Mouse (Mus musculus) CD4-positive, CD25-positive, alpha-beta regulatory T cell, adult 4 months (primary cell): ENCODE data around the gene Olfr1198. TPM values are rescaled to one million over a fixed set of nuclear protein-coding genes. Genes with fewer than 3 reads are reported as not detected.

Experiments used
- ATAC-seq: one replicate; pipeline ENCODE4 v1.8.0; 2017
- polyA plus RNA-seq, 2 experiments: library from polyadenylated mRNA; unstranded; fragments of 100-300 nt; shearing (Covaris generic); gene quantifications; one replicate each; pipeline ENCODE4 v1.2.1; 2017

The Olfr1198 gene
- under 1 TPM in 1 of 2 experiments, not detected in 1; 0.09 TPM for polyA plus RNA-seq

GRCm38 (mm10) chr2:88751270-88751669 lies at the start of gene Olfr1198:
Gene Olfr1198 (minus strand): TSS chr2:88751370.
- no peak for ATAC-seq

- no peak for ATAC-seq
These were observed 41.6 kb upstream of the Olfr1198 start, which contains the start of gene Olfr1201 for GRCm38 (mm10) chr2:88792736-88793135. Gene Olfr1201 (plus strand): TSS chr2:88793036.

DNA sequence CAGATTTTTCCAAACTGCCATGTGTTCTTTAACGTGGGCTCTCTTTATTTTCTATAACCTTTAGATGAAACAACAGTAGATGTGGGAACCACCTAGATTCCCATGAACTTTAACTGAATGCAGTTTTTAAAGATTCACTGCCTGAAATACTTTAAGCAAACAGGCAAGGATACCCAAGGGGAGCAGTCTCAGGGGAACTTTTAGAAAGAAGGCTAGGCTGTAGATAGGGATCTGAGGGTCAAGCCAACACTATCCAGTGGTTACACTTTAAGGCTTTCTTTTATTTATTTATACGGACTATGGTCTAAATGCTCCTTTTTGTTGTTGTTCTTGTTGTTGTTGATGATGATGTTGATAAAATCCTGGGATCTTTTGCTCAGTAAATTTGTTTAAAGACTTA lies 19.2 kb upstream of the Olfr1198 start, which contains the start of gene Olfr1200:
Gene Olfr1200, minus strand, starts transcription at position 101 of the 400 bp plus-strand sequence.
- ATAC-seq: no peak

DNA sequence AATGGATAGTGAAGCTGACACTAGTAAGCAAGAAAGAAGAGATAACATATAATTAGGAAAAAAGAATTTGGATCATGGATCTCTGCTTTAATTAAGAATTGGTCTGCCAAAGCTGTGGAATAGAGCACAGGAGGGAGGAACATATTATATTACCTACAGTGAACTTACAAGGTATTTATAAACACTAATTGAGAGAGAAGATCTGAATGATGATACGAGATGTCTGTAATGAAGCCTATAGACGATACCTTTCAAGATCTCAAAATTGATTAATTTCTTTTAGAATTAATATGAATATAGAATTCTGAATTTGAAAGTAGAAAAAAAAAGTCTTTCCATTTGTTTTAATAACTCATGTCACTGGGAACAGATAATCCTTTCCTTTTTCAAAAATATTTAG lies 9.2 kb upstream of the Olfr1198 start, which contains the start of gene Olfr1199:
Gene Olfr1199, minus strand, starts transcription at position 101 of the 400 bp plus-strand sequence.
- no peak for ATAC-seq

- ATAC-seq: no peak
These were observed 7.8 kb downstream of the Olfr1198 start for GRCm38 (mm10) chr2:88743379-88743778.

GRCm38 (mm10) chr2:88732266-88732665 lies 18.9 kb downstream of the Olfr1198 start, which contains the start of gene Olfr1197:
Gene Olfr1197 (minus strand): TSS chr2:88732366.
- no peak for ATAC-seq

DNA sequence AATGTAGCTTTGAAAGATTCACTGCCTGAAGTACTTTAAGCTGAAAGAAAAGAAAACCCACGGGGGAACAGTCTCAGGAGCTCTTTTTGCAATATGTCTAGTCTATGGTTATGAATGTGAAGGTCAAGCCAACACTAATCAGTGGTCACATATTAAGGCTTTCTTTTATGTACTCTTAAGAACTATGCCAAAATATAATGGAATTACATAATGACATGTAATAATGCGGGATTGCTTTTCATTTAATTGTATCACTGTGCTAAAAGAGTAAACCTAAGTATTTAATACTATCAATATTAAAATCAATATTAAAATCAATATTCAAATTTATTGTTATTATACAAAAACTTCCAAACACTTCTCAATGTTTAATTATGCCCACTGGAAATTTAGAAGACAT lies 46.7 kb downstream of the Olfr1198 start, which contains the start of gene Olfr1196:
Gene Olfr1196, minus strand, starts transcription at position 101 of the 400 bp plus-strand sequence.
- ATAC-seq: no peak

Other genes with a start within 250 kb of the Olfr1198 start
- gene Olfr1186, start 232.8 kb downstream of the Olfr1198 start, polyA plus RNA-seq: not detected
- not detected for gene Olfr1188, start 194.4 kb downstream of the Olfr1198 start, polyA plus RNA-seq
- not detected for gene Olfr1189, start 164.9 kb downstream of the Olfr1198 start, polyA plus RNA-seq
- gene Olfr1191-ps1, start 110.8 kb downstream of the Olfr1198 start, polyA plus RNA-seq: not detected
- under 1 TPM; 0.15 to 0.16 TPM for gene Olfr1192-ps1, start 102.9 kb downstream of the Olfr1198 start, polyA plus RNA-seq
- gene Olfr1193, start 75.7 kb downstream of the Olfr1198 start, polyA plus RNA-seq: not detected
- gene Olfr1195, start 62.2 kb downstream of the Olfr1198 start, polyA plus RNA-seq: under 1 TPM in 1 of 2 experiments, not detected in 1; 0.12 TPM
- gene Olfr1196, start 46.8 kb downstream of the Olfr1198 start, polyA plus RNA-seq: not detected
- under 1 TPM in 1 of 2 experiments, not detected in 1; 0.20 TPM for gene Olfr1197, start 19.0 kb downstream of the Olfr1198 start, polyA plus RNA-seq
- not detected for gene Olfr1199, start 9.1 kb upstream of the Olfr1198 start, polyA plus RNA-seq
- under 1 TPM in 1 of 2 experiments, not detected in 1; 0.11 TPM for gene Olfr1200, start 19.1 kb upstream of the Olfr1198 start, polyA plus RNA-seq
- gene Olfr1201, start 41.7 kb upstream of the Olfr1198 start, polyA plus RNA-seq: not detected
- not detected for gene Olfr1202, start 63.1 kb upstream of the Olfr1198 start, polyA plus RNA-seq
- gene Olfr1205, start 78.4 kb upstream of the Olfr1198 start, polyA plus RNA-seq: not detected
- not detected for gene Olfr1204, start 97.9 kb upstream of the Olfr1198 start, polyA plus RNA-seq
- gene Olfr1206, start 111.9 kb upstream of the Olfr1198 start, polyA plus RNA-seq: not detected
- under 1 TPM in 1 of 2 experiments, not detected in 1; 0.11 TPM for gene Olfr1208, start 150.9 kb upstream of the Olfr1198 start, polyA plus RNA-seq
- gene Olfr1209, start 163.8 kb upstream of the Olfr1198 start, polyA plus RNA-seq: not detected
- gene Olfr1211, start 186.7 kb upstream of the Olfr1198 start, polyA plus RNA-seq: not detected
- not detected for gene Olfr1212, start 202.6 kb upstream of the Olfr1198 start, polyA plus RNA-seq
- not detected for gene Gm13762, start 228.9 kb upstream of the Olfr1198 start, polyA plus RNA-seq
- gene Olfr1214, start 241.3 kb upstream of the Olfr1198 start, polyA plus RNA-seq: not detected